Mouse (Mus musculus): ENCODE measurements around the gene Arxes2. TPM values are rescaled to one million over a fixed set of nuclear protein-coding genes. Genes with fewer than 3 reads are reported as not detected.
"Not testable (repeated sequence)": the region's sequence is repeated elsewhere in the genome, so short reads cannot be mapped to it uniquely, and the experiment has no call there.

The Arxes2 gene
- total and polyA plus RNA-seq, 3 experiments, result not detected

- H3K27ac ChIP-seq (ENCODE audit: control insufficient read depth, low read depth, low read length), result no peak overlapping the region
- TF ChIP-seq JUND (IDR thresholded peaks at IDR 0.05; ENCODE audit: low read depth, low read length), result no peak
- TF ChIP-seq TAL1 (IDR thresholded peaks at IDR 0.05; ENCODE audit: low read length), result no peak
- no peak for TF ChIP-seq TCF12 (IDR thresholded peaks at IDR 0.05; ENCODE audit: low read depth, low read length)
- TF ChIP-seq EP300 (IDR thresholded peaks at IDR 0.05; ENCODE audit: low read depth in 1 of 2, low read length in 2 of 2), result no peak
- TF ChIP-seq ZKSCAN1 (IDR thresholded peaks at IDR 0.05; ENCODE audit: low read depth, low read length), result no peak
- no peak for TF ChIP-seq RAD21 (IDR thresholded peaks at IDR 0.05; ENCODE audit: low read depth, low read length)
- no peak for TF ChIP-seq MYB (IDR thresholded peaks at IDR 0.05; ENCODE audit: low read depth, low read length)
- TF ChIP-seq POLR2AphosphoS5 (IDR thresholded peaks at IDR 0.05; ENCODE audit: borderline replicate concordance, low read depth, low read length), result no peak
- no peak for TF ChIP-seq KAT2A (conservative IDR thresholded peaks at IDR 0.05; ENCODE audit: low read depth, low read length)
- TF ChIP-seq ZMIZ1 (IDR thresholded peaks at IDR 0.05; ENCODE audit: low read depth, low read length), result no peak
- no peak for TF ChIP-seq UBTF (IDR thresholded peaks at IDR 0.05; ENCODE audit: borderline replicate concordance, insufficient read depth, low read depth, low read length)
- TF ChIP-seq TBP (IDR thresholded peaks at IDR 0.05; ENCODE audit: low read depth, low read length), result no peak
- TF ChIP-seq POLR2AphosphoS2 (IDR thresholded peaks at IDR 0.05; ENCODE audit: low read length), result no peak
- no peak for TF ChIP-seq SMC3 (IDR thresholded peaks at IDR 0.05; ENCODE audit: low read depth, low read length)
- no peak for TF ChIP-seq E2F4 (IDR thresholded peaks at IDR 0.05; ENCODE audit: borderline replicate concordance, low read depth, low read length)
- no peak for TF ChIP-seq CHD2 (IDR thresholded peaks at IDR 0.05; ENCODE audit: low read length)
- no peaks in the 10 kb centered on the region for H3K4me1 ChIP-seq (ENCODE audit: control insufficient read depth in 1 of 2, insufficient read depth in 2 of 2, low read length in 2 of 2)
- H3K9ac ChIP-seq (ENCODE audit: control insufficient read depth, low read depth, low read length, poor library complexity, severe bottlenecking), result no peak overlapping the region
- no peak overlapping the region for H3K4me3 ChIP-seq (ENCODE audit: control insufficient read depth in 1 of 2, insufficient read depth in 1 of 2, low read depth in 2 of 2, low read length in 2 of 2)
- no peaks in the 10 kb centered on the region for H3K79me2 ChIP-seq (ENCODE audit: control insufficient read depth, insufficient read depth, low read length, poor library complexity)
- H3K9me3 ChIP-seq (replicated peaks; ENCODE audit: insufficient read depth, low read length), result no peaks in the 10 kb centered on the region
- H3K36me3 ChIP-seq (ENCODE audit: control insufficient read depth in 1 of 2, insufficient read depth in 2 of 2, low read length in 2 of 2), result no peaks in the 10 kb centered on the region
- H3K27me3 ChIP-seq (ENCODE audit: control insufficient read depth in 1 of 2, insufficient read depth in 2 of 2, low read length in 2 of 2), result no peaks in the 10 kb centered on the region
- DNase-seq (ENCODE audit: low read depth, low spot score), result no peak
These were observed 7.4 kb upstream of the Arxes2 start for GRCm38 (mm10) chrX:135986267-135986666.

GRCm38 (mm10) chrX:135990661-135991060, 3.0 kb upstream of the Arxes2 start:
- Histone ChIP-seq H3K9ac (ENCODE audit: control insufficient read depth, low read depth, low read length, poor library complexity, severe bottlenecking) (no peak overlapping the region), H3K79me2 (ENCODE audit: control insufficient read depth, insufficient read depth, low read length, poor library complexity) (no peaks in the 10 kb centered on the region), H3K27me3 (ENCODE audit: control insufficient read depth in 1 of 2, insufficient read depth in 2 of 2, low read length in 2 of 2) (no peaks in the 10 kb centered on the region), H3K9me3 (replicated peaks; ENCODE audit: insufficient read depth, low read length) (no peaks in the 10 kb centered on the region), H3K36me3 (ENCODE audit: control insufficient read depth in 1 of 2, insufficient read depth in 2 of 2, low read length in 2 of 2) (no peaks in the 10 kb centered on the region), H3K4me3 (ENCODE audit: control insufficient read depth in 1 of 2, insufficient read depth in 1 of 2, low read depth in 2 of 2, low read length in 2 of 2) (no peak overlapping the region), H3K4me1 (ENCODE audit: control insufficient read depth in 1 of 2, insufficient read depth in 2 of 2, low read length in 2 of 2) (no peaks in the 10 kb centered on the region), H3K27ac (ENCODE audit: control insufficient read depth, low read depth, low read length) (no peak overlapping the region)
- no peak for DNase-seq (ENCODE audit: low read depth, low spot score)
- TF ChIP-seq MAZ (IDR thresholded peaks at IDR 0.05; ENCODE audit: low read depth, low read length), result no peak
- no peak for TF ChIP-seq TAL1 (IDR thresholded peaks at IDR 0.05; ENCODE audit: low read length)
- no peak for TF ChIP-seq ZC3H11A (IDR thresholded peaks at IDR 0.05; ENCODE audit: low read depth, low read length)
- TF ChIP-seq ZMIZ1 (IDR thresholded peaks at IDR 0.05; ENCODE audit: low read depth, low read length), result no peak

- H3K9ac ChIP-seq (ENCODE audit: control insufficient read depth, low read depth, low read length, poor library complexity, severe bottlenecking), result not testable (repeated sequence)
These were observed 431 bp upstream of the Arxes2 start for GRCm38 (mm10) chrX:135993192-135993594.

More at GRCm38 (mm10) chrX:135993192-135993594, 431 bp upstream of the Arxes2 start:
- H3K36me3 ChIP-seq (ENCODE audit: control insufficient read depth in 1 of 2, insufficient read depth in 2 of 2, low read length in 2 of 2); H3K9me3 ChIP-seq (replicated peaks; ENCODE audit: insufficient read depth, low read length); DNase-seq (ENCODE audit: low read depth, low spot score); H3K4me1 ChIP-seq (ENCODE audit: control insufficient read depth in 1 of 2, insufficient read depth in 2 of 2, low read length in 2 of 2); H3K27ac ChIP-seq (ENCODE audit: control insufficient read depth, low read depth, low read length); H3K79me2 ChIP-seq (ENCODE audit: control insufficient read depth, insufficient read depth, low read length, poor library complexity); H3K27me3 ChIP-seq (ENCODE audit: control insufficient read depth in 1 of 2, insufficient read depth in 2 of 2, low read length in 2 of 2); H3K4me3 ChIP-seq (ENCODE audit: control insufficient read depth in 1 of 2, insufficient read depth in 1 of 2, low read depth in 2 of 2, low read length in 2 of 2): not testable (repeated sequence)

Measured in MEL (cell line).